Mouse (Mus musculus): Measurements from ENCODE around the gene Kifc3. TPM values are rescaled to one million over a fixed set of nuclear protein-coding genes. Genes with fewer than 3 reads are reported as not detected.

The Kifc3 gene
- polyA plus RNA-seq, 1 experiment from 2014 or later, result 5.9 TPM

GRCm38 (mm10) chr8:95146846-95147245, 55.8 kb downstream of the Kifc3 start:
- Histone ChIP-seq H3K9ac (ENCODE audit: low read length) (no peak overlapping the region), H3K4me2 (ENCODE audit: low read depth, low read length, severe bottlenecking) (no peak overlapping the region), H3K4me3 (ENCODE audit: low read depth, low read length) (no peak overlapping the region), H3K36me3 (ENCODE audit: control insufficient read depth, insufficient read depth, low read length) (no peaks in the 10 kb centered on the region), H3K4me1 (replicated peaks; ENCODE audit: control insufficient read depth, insufficient read depth, low read length) (peaks cover 8% of the 10 kb centered on the region), H3K27ac (ENCODE audit: low read depth, low read length) (no peak overlapping the region), H3K27me3 (ENCODE audit: control insufficient read depth, insufficient read depth, low read length) (no peaks in the 10 kb centered on the region; the same call in 1 of the 2 replicates), H3K9me3 (ENCODE audit: control insufficient read depth, low read length) (no peaks in the 10 kb centered on the region)
- ATAC-seq (replicated peaks; ENCODE audit: low FRiP score), result no peak
- WGBS, result 88% methylated on average over 5 of the region's 5 CpGs
- DNase-seq (ENCODE audit: low spot score), result no peak

- no peaks in the 10 kb centered on the region; the same call in 1 of the 2 replicates for H3K27me3 ChIP-seq (ENCODE audit: control insufficient read depth, insufficient read depth, low read length)
- peaks cover 12% of the 10 kb centered on the region for H3K4me1 ChIP-seq (replicated peaks; ENCODE audit: control insufficient read depth, insufficient read depth, low read length)
- no peak overlapping the region for H3K4me2 ChIP-seq (ENCODE audit: low read depth, low read length, severe bottlenecking)
- no peaks in the 10 kb centered on the region for H3K9me3 ChIP-seq (ENCODE audit: control insufficient read depth, low read length)
- no peak overlapping the region for H3K4me3 ChIP-seq (ENCODE audit: low read depth, low read length)
- no peak for ATAC-seq (replicated peaks; ENCODE audit: low FRiP score)
- WGBS, result 75% methylated on average over 2 of the region's 2 CpGs
- no peak overlapping the region for H3K9ac ChIP-seq (ENCODE audit: low read length)
- no peak overlapping the region for H3K27ac ChIP-seq (ENCODE audit: low read depth, low read length)
- no peak for DNase-seq (ENCODE audit: low spot score)
- H3K36me3 ChIP-seq (ENCODE audit: control insufficient read depth, insufficient read depth, low read length), result no peaks in the 10 kb centered on the region
These were observed 56.4 kb downstream of the Kifc3 start for GRCm38 (mm10) chr8:95146044-95146745.

GRCm38 (mm10) chr8:95144631-95145015, 58.0 kb downstream of the Kifc3 start:
- ATAC-seq (replicated peaks; ENCODE audit: low FRiP score), result no peak
- Histone ChIP-seq H3K4me1 (replicated peaks; ENCODE audit: control insufficient read depth, insufficient read depth, low read length) (peaks cover 12% of the 10 kb centered on the region), H3K27me3 (ENCODE audit: control insufficient read depth, insufficient read depth, low read length) (peaks cover 3% of the 10 kb centered on the region), H3K4me2 (ENCODE audit: low read depth, low read length, severe bottlenecking) (no peak overlapping the region), H3K27ac (ENCODE audit: low read depth, low read length) (no peak overlapping the region), H3K9ac (ENCODE audit: low read length) (no peak overlapping the region), H3K36me3 (ENCODE audit: control insufficient read depth, insufficient read depth, low read length) (no peaks in the 10 kb centered on the region), H3K4me3 (ENCODE audit: low read depth, low read length) (no peak overlapping the region), H3K9me3 (ENCODE audit: control insufficient read depth, low read length) (no peaks in the 10 kb centered on the region)
- no peak for DNase-seq (ENCODE audit: low spot score)
- 42% methylated on average over 2 of the region's 2 CpGs for WGBS

GRCm38 (mm10) chr8:95143805-95144630, 58.6 kb downstream of the Kifc3 start:
- Histone ChIP-seq H3K4me2 (ENCODE audit: low read depth, low read length, severe bottlenecking) (no peak overlapping the region), H3K9ac (ENCODE audit: low read length) (no peak overlapping the region), H3K36me3 (ENCODE audit: control insufficient read depth, insufficient read depth, low read length) (no peaks in the 10 kb centered on the region), H3K4me1 (replicated peaks; ENCODE audit: control insufficient read depth, insufficient read depth, low read length) (peaks cover 12% of the 10 kb centered on the region), H3K4me3 (ENCODE audit: low read depth, low read length) (no peak overlapping the region), H3K9me3 (ENCODE audit: control insufficient read depth, low read length) (no peaks in the 10 kb centered on the region), H3K27me3 (ENCODE audit: control insufficient read depth, insufficient read depth, low read length) (peaks cover 3% of the 10 kb centered on the region), H3K27ac (ENCODE audit: low read depth, low read length) (no peak overlapping the region)
- WGBS, result 68% methylated on average over 6 of the region's 6 CpGs
- ATAC-seq (replicated peaks; ENCODE audit: low FRiP score) (no peak), DNase-seq (ENCODE audit: low spot score) (no peak)

DNA sequence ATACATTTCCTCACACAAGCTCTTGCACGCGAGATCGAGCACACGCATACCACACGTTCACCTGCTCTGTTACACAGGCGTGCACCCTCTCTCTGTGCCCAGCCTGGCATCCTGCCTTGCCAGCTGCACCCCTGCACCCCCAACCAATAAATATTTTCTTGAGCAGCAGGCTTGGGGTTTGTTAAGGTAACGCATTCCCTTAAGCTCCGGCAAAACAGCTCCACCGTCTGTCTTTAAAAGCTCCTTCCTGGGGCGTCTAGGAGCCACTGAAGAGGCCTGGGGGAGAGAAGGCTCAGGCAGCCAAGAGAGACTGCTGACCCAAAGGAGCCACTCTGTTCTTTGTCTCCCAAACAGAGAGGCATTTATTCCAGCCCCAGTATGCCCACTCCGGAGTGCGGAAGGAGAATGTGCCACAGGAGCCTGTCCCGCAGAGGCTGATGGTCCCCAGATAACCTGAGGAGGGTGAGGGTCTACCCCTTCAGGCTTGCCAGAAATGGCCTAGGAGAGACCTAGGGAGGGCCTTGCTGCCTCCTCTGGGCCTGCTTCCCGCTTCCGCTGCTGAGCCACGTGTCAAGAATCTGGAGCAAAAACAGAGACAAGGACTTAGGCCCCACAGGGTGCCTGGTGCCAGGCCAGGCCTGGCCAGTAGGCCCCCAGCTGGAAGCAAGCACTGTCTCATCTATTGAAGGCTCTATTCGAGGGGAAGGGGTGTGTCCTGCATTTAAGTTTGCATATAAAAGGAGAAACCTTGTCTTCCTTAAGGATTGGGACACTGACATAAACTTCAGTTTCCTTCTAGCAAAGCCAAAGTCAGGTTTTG, 59.4 kb downstream of the Kifc3 start:
- peak overlapping the region; percentile 17 for H3K9ac ChIP-seq (ENCODE audit: low read length)
- 9% methylated on average over 17 of the region's 17 CpGs for WGBS
- no peak overlapping the region for H3K27ac ChIP-seq (ENCODE audit: low read depth, low read length)

GRCm38 (mm10) chr8:95142075-95142831, 60.4 kb downstream of the Kifc3 start:
- peaks cover 20% of the 10 kb centered on the region for H3K4me1 ChIP-seq (replicated peaks; ENCODE audit: control insufficient read depth, insufficient read depth, low read length)

More for the DNA sequence above, 59.4 kb downstream of the Kifc3 start:
- H3K27me3 ChIP-seq (ENCODE audit: control insufficient read depth, insufficient read depth, low read length), result peaks cover 3% of the 10 kb centered on the region
- peak; percentile 22; the same call in 1 of the 2 replicates for ATAC-seq (replicated peaks; ENCODE audit: low FRiP score)
- H3K4me2 ChIP-seq (ENCODE audit: low read depth, low read length, severe bottlenecking), result peak overlapping the region; percentile 99
- H3K36me3 ChIP-seq (ENCODE audit: control insufficient read depth, insufficient read depth, low read length), result no peaks in the 10 kb centered on the region
- DNase-seq (ENCODE audit: low spot score), result no peak
- no peaks in the 10 kb centered on the region for H3K9me3 ChIP-seq (ENCODE audit: control insufficient read depth, low read length)
- H3K4me3 ChIP-seq (ENCODE audit: low read depth, low read length), result peak overlapping the region; percentile 61
- peaks cover 13% of the 10 kb centered on the region for H3K4me1 ChIP-seq (replicated peaks; ENCODE audit: control insufficient read depth, insufficient read depth, low read length)

DNA sequence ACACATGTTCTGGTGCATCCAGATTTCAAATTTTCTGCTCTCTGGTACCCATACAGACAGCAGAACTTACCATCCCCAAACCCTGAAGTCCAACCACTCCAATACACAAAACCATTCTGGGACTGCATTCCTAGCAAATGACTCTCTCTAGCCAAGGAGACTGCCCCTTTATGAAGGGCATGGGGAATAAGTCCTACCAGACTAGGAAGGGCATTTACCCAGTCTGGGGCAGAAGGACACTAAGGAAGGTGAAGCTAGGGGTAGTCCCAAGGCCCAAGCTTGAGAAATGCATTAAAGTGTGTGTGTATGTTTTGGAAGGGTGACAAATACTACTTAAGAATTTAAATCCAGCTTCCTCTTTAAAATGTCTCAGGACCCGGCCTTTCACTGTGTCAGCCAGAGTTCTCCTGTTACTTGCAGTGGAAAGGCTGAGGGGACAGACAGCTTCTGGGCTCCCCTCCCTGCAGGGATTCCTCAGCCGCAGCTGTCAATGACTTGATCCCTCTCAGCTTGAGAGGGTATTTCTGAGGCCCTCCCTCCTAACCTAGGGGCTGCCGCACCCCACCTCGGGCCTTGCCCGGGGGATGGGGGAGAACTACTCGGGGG, 61.0 kb downstream of the Kifc3 start:
- peaks cover 10% of the 10 kb centered on the region for H3K27me3 ChIP-seq (ENCODE audit: control insufficient read depth, insufficient read depth, low read length)
- DNase-seq (ENCODE audit: low spot score) (no peak), ATAC-seq (replicated peaks; ENCODE audit: low FRiP score) (no peak)

More at GRCm38 (mm10) chr8:95142075-95142831, 60.4 kb downstream of the Kifc3 start:
- Histone ChIP-seq H3K4me2 (ENCODE audit: low read depth, low read length, severe bottlenecking) (peak overlapping the region; percentile 99), H3K36me3 (ENCODE audit: control insufficient read depth, insufficient read depth, low read length) (no peaks in the 10 kb centered on the region), H3K27ac (ENCODE audit: low read depth, low read length) (no peak overlapping the region), H3K27me3 (ENCODE audit: control insufficient read depth, insufficient read depth, low read length) (peaks cover 4% of the 10 kb centered on the region), H3K9me3 (ENCODE audit: control insufficient read depth, low read length) (no peaks in the 10 kb centered on the region), H3K9ac (ENCODE audit: low read length) (peak overlapping the region; percentile 72), H3K4me3 (ENCODE audit: low read depth, low read length) (peak overlapping the region; percentile 61)
- ATAC-seq (replicated peaks; ENCODE audit: low FRiP score), result peak; percentile 71
- under 1% methylated on average over 65 of the region's 66 CpGs for WGBS
- peak; percentile 81 for DNase-seq (ENCODE audit: low spot score)

More for the DNA sequence above, 61.0 kb downstream of the Kifc3 start:
- Histone ChIP-seq H3K4me1 (replicated peaks; ENCODE audit: control insufficient read depth, insufficient read depth, low read length) (peaks cover 22% of the 10 kb centered on the region), H3K36me3 (ENCODE audit: control insufficient read depth, insufficient read depth, low read length) (no peaks in the 10 kb centered on the region), H3K27ac (ENCODE audit: low read depth, low read length) (no peak overlapping the region), H3K4me2 (ENCODE audit: low read depth, low read length, severe bottlenecking) (peak overlapping the region; percentile 99), H3K9me3 (ENCODE audit: control insufficient read depth, low read length) (no peaks in the 10 kb centered on the region), H3K4me3 (ENCODE audit: low read depth, low read length) (peak overlapping the region; percentile 61), H3K9ac (ENCODE audit: low read length) (peak overlapping the region; percentile 72)
- WGBS, result 1% methylated on average over 6 of the region's 6 CpGs

Measured in forebrain, embryonic 11.5 days (tissue).